Mouse (Mus musculus) ovary, postnatal 14 days (tissue): ENCODE data around the gene Creld1.

Experiments
- DNase-seq: peaks from one replicate; pipeline ENCODE4 v3.0.0; 2022; ENCODE audit warnings: low spot score

Creld1 gene

DNA sequence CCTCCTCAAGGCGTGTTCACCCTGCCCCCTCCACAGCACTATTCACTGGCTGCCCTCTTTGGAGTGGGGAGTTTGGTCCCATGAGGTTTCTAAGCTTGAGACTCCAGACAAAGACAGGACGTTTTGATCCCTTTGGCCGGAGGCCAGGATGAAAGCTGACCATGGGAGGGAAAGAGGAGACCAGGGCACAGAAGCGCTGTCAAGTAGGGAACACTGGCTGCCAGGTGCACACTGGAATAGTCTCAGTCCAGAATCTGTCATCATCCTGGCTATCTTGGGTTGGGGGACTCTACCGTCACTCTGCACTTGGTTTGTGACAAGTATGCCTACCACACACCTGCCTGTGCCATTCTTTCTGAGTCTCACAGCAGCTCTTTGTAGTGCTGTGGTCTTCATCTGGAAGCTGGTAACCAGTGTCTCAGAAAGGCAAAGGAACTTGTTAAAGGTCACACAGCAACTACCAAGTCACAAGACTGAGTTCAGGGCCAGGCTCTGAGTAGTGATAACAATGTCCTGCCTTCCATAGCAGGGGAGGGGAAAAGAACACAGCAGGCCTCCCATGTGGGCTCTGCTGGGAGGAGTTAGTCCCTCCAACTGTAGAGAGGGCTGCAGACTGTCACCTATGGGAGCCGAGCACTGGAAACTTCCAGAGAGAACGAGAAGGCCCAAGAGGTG is 25.3 kb downstream of the Creld1 start:
- no peak for DNase-seq

DNA sequence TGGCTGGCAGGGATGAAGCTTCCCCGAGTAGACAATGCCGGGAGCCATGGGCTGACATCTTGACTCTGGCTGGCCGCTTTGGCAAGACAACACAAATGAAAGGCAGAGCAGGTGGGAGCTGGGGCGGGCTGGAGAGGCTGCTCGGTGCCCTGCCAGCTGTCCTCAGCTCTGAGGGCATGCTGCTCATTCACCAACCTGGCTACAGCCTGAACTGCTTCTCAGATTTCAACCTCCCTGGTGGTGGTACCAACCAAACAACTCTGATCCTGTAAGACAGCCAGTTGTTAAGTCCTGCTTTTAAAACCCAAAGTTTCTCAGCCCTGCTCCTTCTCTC is 25.8 kb downstream of the Creld1 start:
- DNase-seq = no peak

DNA sequence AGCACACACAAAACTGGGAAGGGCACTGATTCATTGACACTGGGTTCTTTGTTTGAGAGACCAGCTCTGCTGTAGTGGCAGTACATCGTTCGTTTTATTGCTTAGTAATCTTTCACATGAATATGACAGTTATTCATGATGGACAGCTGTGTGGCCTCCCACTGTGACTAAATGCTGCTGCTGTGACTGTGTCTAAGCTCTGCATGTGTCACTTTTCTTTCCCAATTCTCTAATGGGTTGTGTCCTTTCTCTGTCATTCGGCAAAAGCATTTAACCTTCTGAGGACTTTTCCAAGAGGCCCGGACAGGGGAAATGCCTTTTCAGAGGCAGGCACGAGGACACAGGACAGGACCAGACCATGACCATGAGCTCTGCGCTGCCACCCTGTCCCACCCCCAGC is 30.8 kb downstream of the Creld1 start:
- DNase-seq = no peak

DNA sequence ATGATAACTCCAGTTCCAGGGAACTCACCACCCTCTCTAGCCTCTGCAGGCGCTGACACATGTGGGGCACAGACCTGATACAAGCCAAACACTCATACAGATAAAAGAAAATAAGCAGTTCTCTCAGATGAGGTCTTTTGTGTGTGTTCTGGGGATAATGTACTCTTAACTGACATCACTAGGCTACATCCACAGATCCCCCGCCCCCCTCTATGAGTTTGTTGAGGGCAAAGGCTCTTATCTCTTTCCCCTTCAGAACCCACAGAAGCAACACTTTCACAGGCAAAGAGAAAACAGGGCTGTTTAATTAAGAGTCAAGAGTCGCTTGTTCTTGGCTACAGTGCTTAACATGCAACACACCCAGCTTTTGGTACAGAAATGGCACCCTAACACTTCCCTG is 31.5 kb downstream of the Creld1 start:
- no peak for DNase-seq

- DNase-seq = no peak
Measured at GRCm38 (mm10) chr6:113517434-113518080, 34.5 kb downstream of the Creld1 start.

- DNase-seq = no peak
Measured at GRCm38 (mm10) chr6:113522310-113522709, 39.2 kb downstream of the Creld1 start.

DNA sequence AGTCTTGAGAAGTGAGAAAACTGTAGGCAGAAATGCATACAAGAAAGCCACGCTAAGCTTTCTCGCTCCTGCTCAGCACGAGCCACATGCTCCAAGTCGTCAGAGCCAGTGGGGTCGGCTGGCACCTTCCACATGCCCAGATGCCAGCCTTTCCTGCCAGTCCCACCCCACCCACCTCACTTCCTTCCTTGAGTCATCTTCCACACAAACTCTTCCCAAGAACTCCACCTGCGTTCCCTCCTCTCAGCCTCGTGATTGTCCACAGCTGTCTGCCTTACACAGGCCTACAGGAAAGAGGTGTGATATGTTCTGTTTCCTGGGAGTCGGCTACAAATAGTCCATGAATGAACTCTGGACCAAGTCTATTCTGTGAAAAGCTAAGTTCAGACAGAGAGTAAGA is 40.3 kb downstream of the Creld1 start:
- DNase-seq = no peak

- DNase-seq = peak; percentile 97
Measured at GRCm38 (mm10) chr6:113530932-113531839, 48.1 kb downstream of the Creld1 start, which contains the start of the genes Emc3 and Fancd2. TSS of gene Emc3 (minus strand) at chr6:113531652. TSS of gene Fancd2 (plus strand) at chr6:113531682.

GRCm38 (mm10) chr6:113531840-113532404 is 48.8 kb downstream of the Creld1 start:
- no peak for DNase-seq

DNA sequence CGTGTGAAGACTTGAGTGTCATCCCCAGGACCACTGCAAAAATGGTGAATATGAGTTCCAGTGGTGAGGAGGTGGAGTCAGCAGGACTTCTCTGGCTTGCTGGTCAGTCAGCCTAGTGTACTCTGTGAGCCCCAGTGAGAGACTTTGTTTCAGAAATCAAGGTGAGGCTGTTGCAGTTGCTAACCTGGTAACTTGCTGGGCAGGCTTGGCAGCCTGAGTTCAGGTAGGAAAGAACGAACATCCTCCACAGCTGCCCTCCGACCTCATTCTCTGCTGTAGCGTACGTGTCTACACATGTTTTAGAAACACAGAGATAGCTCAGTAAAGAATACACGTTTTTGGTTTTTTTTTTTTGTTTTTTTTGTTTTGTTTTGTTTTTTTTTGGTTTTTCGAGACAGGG is 51.8 kb downstream of the Creld1 start:
- DNase-seq = no peak

GRCm38 (mm10) chr6:113541610-113542009 is 58.5 kb downstream of the Creld1 start:
- no peak for DNase-seq
